Mouse (Mus musculus): ENCODE measurements around the gene Hs2st1. TPM values are rescaled to one million over a fixed set of nuclear protein-coding genes. Genes with fewer than 3 reads are reported as not detected.

Gene Hs2st1
- 6.6 and 8.8 TPM in 2 replicates for polyA plus RNA-seq (2012)

GRCm38 (mm10) chr3:144570047-144570815 is at the start of gene Hs2st1, which contains the start of gene Selenof:
Gene Hs2st1 (minus strand): TSS chr3:144570181.
Gene Selenof (plus strand): TSS chr3:144570304.
- no peak for TF ChIP-seq GATA1 (IDR thresholded peaks at IDR 0.05; ENCODE audit: low read length)

- no peak for TF ChIP-seq GATA1 (IDR thresholded peaks at IDR 0.05; ENCODE audit: low read length)
Measured at GRCm38 (mm10) chr3:144617633-144618180, 47.7 kb upstream of the Hs2st1 start.

- TF ChIP-seq GATA1 (IDR thresholded peaks at IDR 0.05; ENCODE audit: low read length) = no peak
Measured at GRCm38 (mm10) chr3:144616654-144617425, 46.9 kb upstream of the Hs2st1 start.

- TF ChIP-seq GATA1 (IDR thresholded peaks at IDR 0.05; ENCODE audit: low read length) = no peak
Measured at GRCm38 (mm10) chr3:144615459-144615858, 45.5 kb upstream of the Hs2st1 start.

GRCm38 (mm10) chr3:144614698-144615097 is 44.7 kb upstream of the Hs2st1 start:
- TF ChIP-seq GATA1 (IDR thresholded peaks at IDR 0.05; ENCODE audit: low read length) = no peak

- no peak for TF ChIP-seq GATA1 (IDR thresholded peaks at IDR 0.05; ENCODE audit: low read length)
Measured at GRCm38 (mm10) chr3:144614277-144614676, 44.3 kb upstream of the Hs2st1 start.

- TF ChIP-seq GATA1 (IDR thresholded peaks at IDR 0.05; ENCODE audit: low read length) = no peak
Measured at GRCm38 (mm10) chr3:144612382-144612781, 42.4 kb upstream of the Hs2st1 start.

- no peak for TF ChIP-seq GATA1 (IDR thresholded peaks at IDR 0.05; ENCODE audit: low read length)
Measured at GRCm38 (mm10) chr3:144611626-144612271, 41.8 kb upstream of the Hs2st1 start.

- TF ChIP-seq GATA1 (IDR thresholded peaks at IDR 0.05; ENCODE audit: low read length) = no peak
Measured at GRCm38 (mm10) chr3:144610759-144611158, 40.8 kb upstream of the Hs2st1 start.

- no peak for TF ChIP-seq GATA1 (IDR thresholded peaks at IDR 0.05; ENCODE audit: low read length)
Measured at GRCm38 (mm10) chr3:144608090-144608489, 38.1 kb upstream of the Hs2st1 start.

- TF ChIP-seq GATA1 (IDR thresholded peaks at IDR 0.05; ENCODE audit: low read length) = no peak
Measured at GRCm38 (mm10) chr3:144606449-144606848, 36.5 kb upstream of the Hs2st1 start.

- TF ChIP-seq GATA1 (IDR thresholded peaks at IDR 0.05; ENCODE audit: low read length) = no peak
Measured at GRCm38 (mm10) chr3:144604205-144604604, 34.2 kb upstream of the Hs2st1 start.

GRCm38 (mm10) chr3:144603558-144603957 is 33.6 kb upstream of the Hs2st1 start:
- TF ChIP-seq GATA1 (IDR thresholded peaks at IDR 0.05; ENCODE audit: low read length) = no peak

- no peak for TF ChIP-seq GATA1 (IDR thresholded peaks at IDR 0.05; ENCODE audit: low read length)
Measured at GRCm38 (mm10) chr3:144602819-144603218, 32.8 kb upstream of the Hs2st1 start.

GRCm38 (mm10) chr3:144602413-144602812 is 32.4 kb upstream of the Hs2st1 start:
- TF ChIP-seq GATA1 (IDR thresholded peaks at IDR 0.05; ENCODE audit: low read length) = no peak
